Mouse (Mus musculus) fibroblast of lung, adult 2 months (primary cell): Measurements from ENCODE around the gene Olfr1338.
"Not testable (repeated sequence)": the region's sequence is repeated elsewhere in the genome, so short reads cannot be mapped to it uniquely, and the experiment has no call there.

Source experiments
- DNase-seq: peaks from one replicate; pipeline ENCODE4 v3.0.0-alpha.2; 2011; ENCODE audit warnings: low read depth

Gene Olfr1338

DNA sequence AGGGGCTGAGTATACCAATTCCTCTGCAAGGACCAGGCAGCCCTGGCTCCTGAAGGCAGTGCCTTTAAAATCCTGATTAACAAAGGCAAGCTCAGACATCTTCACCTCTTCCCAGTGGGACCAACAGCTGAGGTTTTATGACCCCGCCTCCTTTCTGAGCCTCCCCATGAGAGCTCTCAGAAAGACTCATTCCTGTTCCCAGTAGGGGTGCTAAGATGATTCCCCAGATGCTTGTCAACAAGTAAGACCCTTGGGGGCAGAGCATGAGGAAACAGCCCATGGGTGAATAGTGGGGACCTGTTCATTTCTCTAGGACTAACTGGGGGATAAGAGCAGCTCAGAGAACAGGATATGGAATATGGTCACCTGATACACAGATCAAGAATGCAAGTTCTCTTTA lies at the start of gene Olfr1338:
Olfr1338 (minus strand) TSS at position 101 of the 400 bp plus-strand sequence.
- DNase-seq, result no peak

GRCm38 (mm10) chr4:118792796-118793195 lies 34.3 kb upstream of the Olfr1338 start:
- not testable (repeated sequence) for DNase-seq

- no peak for DNase-seq
Observed at GRCm38 (mm10) chr4:118782486-118782885, 23.9 kb upstream of the Olfr1338 start, which contains the start of gene Olfr1337. TSS of gene Olfr1337 (minus strand) at chr4:118782586.

GRCm38 (mm10) chr4:118741881-118742280 lies 16.7 kb downstream of the Olfr1338 start:
- no peak for DNase-seq

GRCm38 (mm10) chr4:118740988-118741698 lies 17.4 kb downstream of the Olfr1338 start:
- DNase-seq, result no peak

GRCm38 (mm10) chr4:118739574-118739973 lies 19.0 kb downstream of the Olfr1338 start:
- no peak for DNase-seq

GRCm38 (mm10) chr4:118731875-118732274 lies 26.7 kb downstream of the Olfr1338 start, which contains the start of gene Olfr1339:
TSS of gene Olfr1339 (plus strand) at chr4:118732175.
- no peak for DNase-seq

- DNase-seq, result no peak
Observed at GRCm38 (mm10) chr4:118721742-118722483, 36.6 kb downstream of the Olfr1338 start.

- DNase-seq, result no peak
Observed at GRCm38 (mm10) chr4:118719838-118720237, 38.7 kb downstream of the Olfr1338 start, which contains the start of gene Olfr1340. TSS of gene Olfr1340 (plus strand) at chr4:118720138.

DNA sequence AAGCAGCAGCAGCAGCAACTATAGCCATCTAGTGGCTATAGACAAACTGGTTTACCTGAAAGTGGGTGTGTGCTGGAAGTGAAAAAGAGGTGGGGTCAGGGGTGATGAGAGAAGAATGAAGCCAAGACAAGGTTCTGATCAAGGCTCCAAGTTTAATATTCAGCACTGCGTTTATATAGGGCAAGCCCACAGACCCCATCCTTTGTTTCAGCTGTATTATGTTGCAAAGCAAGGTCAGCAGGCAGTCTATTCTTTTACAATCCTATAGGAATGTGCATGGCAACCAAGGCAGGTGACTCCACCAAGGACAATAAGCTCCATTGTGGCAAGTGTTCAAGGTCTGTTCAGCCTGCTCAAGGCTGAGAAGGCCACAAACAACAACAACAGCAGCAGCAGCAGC lies 46.9 kb downstream of the Olfr1338 start:
- no peak for DNase-seq

DNA sequence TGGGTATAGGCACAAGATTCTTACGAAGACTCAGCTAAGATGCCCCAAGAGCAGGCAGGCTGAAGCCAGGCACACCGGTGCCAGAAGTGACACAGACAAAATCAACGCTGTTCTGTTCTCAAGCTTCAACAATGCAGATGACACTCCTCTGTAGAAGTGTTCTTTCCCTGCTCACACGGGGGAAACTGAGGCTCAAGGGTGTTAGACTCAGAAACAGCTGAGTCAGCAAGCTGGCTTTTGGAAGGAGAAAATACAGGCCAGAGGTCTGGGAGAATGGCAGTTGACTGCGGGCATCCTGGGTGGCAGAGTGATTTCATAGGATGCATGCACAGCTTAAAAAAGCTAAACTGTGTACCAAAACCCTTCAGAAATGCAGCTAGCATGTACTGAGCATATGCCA lies 50.5 kb downstream of the Olfr1338 start:
- DNase-seq, result no peak

GRCm38 (mm10) chr4:118703223-118703622 lies 55.3 kb downstream of the Olfr1338 start, which contains the start of gene Olfr1341:
TSS of gene Olfr1341 (plus strand) at chr4:118703523.
- DNase-seq, result no peak
